Mouse (Mus musculus) megakaryocyte-erythroid progenitor cell, adult 5 weeks (primary cell): ENCODE measurements around the gene Malsu1. TPM values are rescaled to one million over a fixed set of nuclear protein-coding genes. Genes with fewer than 3 reads are reported as not detected.

Source experiments
- polyA plus RNA-seq: library from polyadenylated mRNA; stranded (reverse); fragments of >175 nt; gene quantifications from 2 replicates; pipeline ENCODE4 v1.2.3, GENCODE M21; 2012

Gene Malsu1
- 26.0 and 28.6 TPM in 2 replicates for polyA plus RNA-seq

DNA sequence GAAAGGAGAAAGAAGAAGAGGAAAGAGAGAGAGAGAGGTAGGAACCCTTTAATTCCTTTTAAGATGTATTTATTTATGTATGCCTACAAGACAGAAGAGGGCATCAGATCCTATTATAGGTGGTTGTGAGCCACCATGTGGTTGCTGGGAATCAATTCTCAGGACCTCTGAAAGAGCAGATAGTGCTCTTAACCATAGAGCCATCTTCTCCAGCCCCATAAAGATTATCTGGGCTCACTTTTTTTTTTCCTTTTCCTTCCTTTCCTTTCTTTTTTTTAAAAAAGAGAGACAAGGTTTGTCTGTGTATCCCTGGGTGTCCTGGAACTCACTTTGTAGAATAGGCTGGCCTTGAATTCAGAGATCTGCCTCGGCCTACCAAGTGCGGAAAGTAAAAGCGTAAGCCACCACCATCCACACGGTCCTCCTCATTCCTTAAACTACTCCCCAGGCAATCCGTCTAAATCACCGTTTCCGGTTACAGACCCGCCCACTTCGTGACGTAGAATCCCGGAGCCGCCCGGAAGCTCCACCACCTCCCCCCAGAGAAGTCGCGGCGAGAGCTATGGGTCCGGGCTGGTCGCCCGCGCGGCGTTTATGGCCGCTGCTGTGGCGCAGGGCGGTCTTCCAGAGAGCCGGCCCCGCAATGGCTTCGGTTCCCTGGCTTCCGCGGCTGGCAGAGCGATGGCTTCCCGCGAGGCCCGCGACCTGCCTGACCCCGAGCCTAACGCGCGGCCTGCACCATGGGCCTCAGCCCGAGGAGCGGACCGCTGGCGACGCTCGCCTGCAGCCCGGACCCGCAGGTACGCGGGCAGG lies at the start of gene Malsu1:
Malsu1 (plus strand) TSS at position 492 of the 813 bp plus-strand sequence.

DNA sequence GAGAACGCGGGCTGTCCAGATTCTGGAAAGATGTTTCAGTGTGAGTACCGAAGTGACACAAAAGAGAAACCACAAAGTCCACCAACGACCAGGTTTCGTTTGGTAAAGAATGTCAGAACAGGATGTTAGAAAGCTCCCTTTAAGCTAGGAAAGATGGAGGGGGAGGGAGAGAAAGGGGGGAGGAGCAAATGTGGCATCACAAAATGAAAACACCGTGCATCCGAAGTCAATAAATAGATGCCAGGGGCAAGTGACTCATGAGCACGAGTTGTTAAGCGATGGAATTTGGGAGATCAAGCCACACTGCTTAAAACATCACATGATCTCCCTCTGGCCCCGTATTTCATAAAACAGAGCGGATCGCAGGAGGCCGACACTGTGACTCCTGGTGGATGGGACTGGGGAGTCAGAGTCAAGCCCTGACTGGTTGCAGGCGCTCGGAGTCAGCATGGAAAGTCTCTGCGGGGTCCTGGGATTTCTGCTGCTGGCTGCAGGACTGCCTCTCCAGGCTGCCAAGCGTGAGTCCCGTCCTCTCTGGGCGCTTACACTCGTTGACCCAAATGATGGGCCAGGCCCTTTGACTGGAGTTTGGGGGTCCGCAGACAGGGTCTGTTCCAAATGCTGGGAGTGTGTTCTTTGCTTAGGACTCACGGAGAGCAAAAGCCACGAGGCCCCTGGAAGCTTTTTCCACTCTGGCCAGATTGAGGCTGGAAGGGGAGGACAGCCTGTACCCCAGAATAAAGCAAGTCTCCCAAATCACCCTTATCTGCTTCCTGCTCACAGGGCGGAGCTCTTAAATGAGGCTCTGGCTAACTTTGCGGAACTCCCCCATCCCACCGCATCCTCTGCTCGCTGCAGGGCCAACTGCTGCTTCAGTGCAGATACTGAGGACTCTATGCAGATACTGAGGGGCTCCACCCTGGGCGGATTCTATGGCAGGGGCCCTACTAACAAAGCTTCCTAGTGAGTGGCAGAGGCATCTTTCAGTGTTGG lies 37.0 kb upstream of the Malsu1 start, which contains the start of gene Gpnmb:
Gpnmb (plus strand) TSS at position 272 of the 993 bp plus-strand sequence.

Other genes starting within 250 kb of the Malsu1 start
- 87.0 and 113 TPM in 2 replicates for gene Tmem176a, start 232.9 kb upstream of the Malsu1 start, polyA plus RNA-seq
- 57.5 and 63.3 TPM in 2 replicates for gene Tmem176b, start 232.3 kb upstream of the Malsu1 start, polyA plus RNA-seq
- 0.07 and 0.17 TPM in 2 replicates for gene Aoc1, start 200.9 kb upstream of the Malsu1 start, polyA plus RNA-seq
- not detected in 2 replicates for gene 1600015I10Rik, start 143.9 kb upstream of the Malsu1 start, polyA plus RNA-seq
- gene Doxl2, start 98.8 kb upstream of the Malsu1 start, polyA plus RNA-seq: not detected in 2 replicates
- gene Svs1, start 86.9 kb upstream of the Malsu1 start, polyA plus RNA-seq: not detected in 2 replicates
- 0.24 and 0.41 TPM in 2 replicates for gene Gpnmb, start 37.2 kb upstream of the Malsu1 start, polyA plus RNA-seq
- 0.18 and 0.26 TPM in 2 replicates for gene Igf2bp3, start 141.2 kb downstream of the Malsu1 start, polyA plus RNA-seq
- gene Tra2a, start 190.2 kb downstream of the Malsu1 start, polyA plus RNA-seq: 34.8 and 46.3 TPM in 2 replicates
- 0.80 and 1.4 TPM in 2 replicates for gene Ccdc126, start 245.5 kb downstream of the Malsu1 start, polyA plus RNA-seq